Mouse (Mus musculus) yolk sac, embryonic 10.5 days (tissue): ENCODE measurements around the gene Hspb3.
A peak's percentile ranks its signal among the peaks of the same experiment; 100 is the strongest.

Source experiments
- DNase-seq: peaks from one replicate; pipeline ENCODE4 v3.0.0-alpha.2; 2017; ENCODE audit warnings: low spot score

The Hspb3 gene

DNA sequence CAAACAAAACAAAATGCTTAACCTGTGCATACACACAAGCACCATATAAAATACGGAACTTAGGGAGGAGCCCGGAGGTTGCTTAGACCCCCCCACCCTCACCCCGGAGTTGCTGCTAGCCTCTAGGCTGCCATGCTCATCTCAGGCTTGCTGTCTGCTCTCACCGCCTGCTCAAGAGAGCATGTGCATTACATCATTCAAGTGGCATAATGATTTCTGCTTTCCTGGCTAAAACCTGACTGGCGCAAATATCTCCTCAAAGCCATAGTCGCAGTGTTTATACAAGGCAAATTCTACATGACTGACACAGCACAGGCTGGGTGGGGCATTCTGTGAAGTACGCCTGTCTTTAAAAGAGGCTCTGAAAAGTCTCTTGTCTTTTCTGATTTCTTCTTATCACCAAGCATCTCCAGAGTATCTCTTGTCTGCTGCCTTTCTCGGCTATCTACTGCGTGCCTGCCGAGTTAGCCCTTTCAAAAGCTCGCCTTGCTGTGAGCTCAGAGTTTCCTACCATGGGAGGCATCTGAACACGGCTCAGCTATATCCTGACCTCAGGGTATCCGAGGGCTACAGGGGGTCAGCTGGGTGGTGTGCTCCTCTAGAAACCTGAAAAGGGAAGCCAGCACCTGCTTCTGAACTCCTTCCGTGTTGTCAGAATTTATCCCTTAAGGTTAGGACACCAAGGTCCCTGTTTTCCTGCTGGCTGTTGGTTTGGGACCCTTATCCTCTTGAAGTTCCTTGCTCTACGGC, 28.6 kb downstream of the Hspb3 start:
- DNase-seq = no peak

- no peak for DNase-seq
Measured at GRCm38 (mm10) chr13:113632506-113632905, 31.0 kb downstream of the Hspb3 start.

- DNase-seq = no peak
Measured at GRCm38 (mm10) chr13:113627601-113628000, 35.9 kb downstream of the Hspb3 start.

DNA sequence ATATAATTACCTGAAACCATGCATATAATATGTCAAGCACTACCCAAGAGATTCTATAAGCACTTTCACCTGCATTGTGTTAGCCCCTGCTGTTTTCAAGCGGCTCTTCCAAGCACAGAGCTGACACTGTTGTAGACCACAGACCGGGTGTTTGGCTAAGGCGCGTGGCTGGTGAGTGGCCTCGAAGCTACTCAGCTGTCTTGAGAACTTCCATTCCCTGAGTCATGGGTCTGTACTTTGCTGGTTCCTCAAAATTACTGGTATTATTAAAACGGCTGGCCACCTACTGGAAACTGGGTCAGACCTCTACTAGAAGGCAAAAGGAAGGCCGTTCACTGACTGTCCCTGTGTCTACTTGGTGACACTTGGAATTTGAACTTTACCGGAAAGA, 40.6 kb downstream of the Hspb3 start:
- DNase-seq = no peak

DNA sequence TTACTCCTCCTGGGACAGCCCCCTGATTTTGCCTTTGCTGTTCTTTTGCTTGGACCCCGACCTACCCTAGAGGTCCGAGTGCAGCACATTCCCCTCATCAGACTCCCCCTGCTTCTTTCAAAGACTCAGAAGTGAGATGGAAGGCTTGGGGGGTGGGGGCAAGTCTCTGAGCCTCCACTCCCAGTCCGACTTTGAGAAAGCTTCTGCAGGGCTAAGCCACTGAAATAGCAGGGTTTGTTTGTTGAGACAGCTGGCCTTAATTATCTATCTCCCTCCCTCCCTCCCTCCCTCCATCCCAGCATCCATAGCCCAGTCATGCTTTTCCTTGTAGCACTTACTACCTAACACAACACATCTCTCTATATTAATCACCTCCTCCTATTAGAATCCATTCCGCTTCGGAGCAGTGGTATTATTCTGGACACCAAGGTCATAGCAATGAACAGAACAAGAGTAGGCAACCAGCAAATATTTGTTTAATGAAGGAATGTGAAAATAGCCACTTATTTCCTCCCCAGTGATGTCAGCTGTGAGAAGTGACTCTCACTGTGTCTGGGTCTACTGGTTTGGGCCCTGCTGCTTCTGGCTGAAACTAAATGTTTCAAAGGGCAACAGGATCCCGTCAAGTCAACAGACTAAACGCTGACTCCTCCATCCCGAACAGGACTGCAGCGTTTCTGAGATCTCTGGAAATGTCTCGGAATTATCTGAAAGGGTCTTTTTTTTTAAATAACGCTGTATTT, 41.2 kb downstream of the Hspb3 start:
- DNase-seq = no peak

DNA sequence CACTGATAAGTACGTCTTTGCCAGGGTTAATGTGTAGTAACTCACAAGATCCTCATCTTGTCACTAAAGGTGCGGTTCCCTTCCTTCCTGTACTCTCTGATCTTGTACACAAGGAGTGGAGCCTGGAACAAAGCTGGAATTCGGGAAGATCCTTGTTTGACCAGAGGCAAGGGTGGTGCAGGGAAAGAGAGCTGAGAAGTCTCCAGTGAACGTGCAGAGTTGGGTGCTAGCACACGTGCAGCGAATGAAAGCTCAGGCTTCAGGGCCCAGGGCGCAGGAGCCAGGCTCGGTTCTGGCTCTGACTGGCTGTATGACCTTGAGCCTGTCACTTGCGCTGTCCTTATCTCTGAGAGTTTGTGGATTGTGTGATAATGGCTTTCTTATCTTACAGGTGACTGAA, 44.5 kb downstream of the Hspb3 start:
- no peak for DNase-seq

- peak; percentile 92 for DNase-seq
Measured at GRCm38 (mm10) chr13:113617891-113618823, 45.3 kb downstream of the Hspb3 start, which contains the start of gene Snx18. TSS of gene Snx18 (minus strand) at chr13:113618564.

DNA sequence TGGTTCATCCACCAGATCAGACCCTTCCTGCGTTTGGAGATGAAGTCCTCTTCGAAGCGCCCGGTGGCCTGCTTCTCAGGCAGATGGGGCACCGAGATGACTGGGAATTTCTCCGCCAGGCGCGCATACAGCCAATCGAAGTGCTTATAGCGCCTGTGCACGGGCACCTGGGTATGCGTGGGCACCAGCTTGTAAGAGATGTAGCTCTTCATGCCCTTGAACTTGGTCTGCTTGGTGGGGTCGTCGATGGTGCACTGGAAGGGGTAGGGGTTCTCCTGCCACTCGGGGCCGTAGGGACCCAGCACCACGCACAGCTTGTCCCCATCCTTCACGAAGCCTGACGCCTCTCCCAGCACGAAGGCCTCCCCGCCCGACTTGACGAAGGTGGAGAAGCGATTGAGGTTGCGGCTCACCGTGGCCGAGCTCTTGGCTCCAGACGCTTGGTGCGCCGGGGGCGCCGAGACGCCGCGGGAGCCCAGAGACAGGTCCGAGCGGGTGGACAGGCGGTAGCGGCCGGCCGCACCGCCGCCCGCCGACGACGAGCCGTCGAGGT, 46.1 kb downstream of the Hspb3 start:
- DNase-seq = no peak

- no peak for DNase-seq
Measured at GRCm38 (mm10) chr13:113616751-113617337, 46.6 kb downstream of the Hspb3 start.

DNA sequence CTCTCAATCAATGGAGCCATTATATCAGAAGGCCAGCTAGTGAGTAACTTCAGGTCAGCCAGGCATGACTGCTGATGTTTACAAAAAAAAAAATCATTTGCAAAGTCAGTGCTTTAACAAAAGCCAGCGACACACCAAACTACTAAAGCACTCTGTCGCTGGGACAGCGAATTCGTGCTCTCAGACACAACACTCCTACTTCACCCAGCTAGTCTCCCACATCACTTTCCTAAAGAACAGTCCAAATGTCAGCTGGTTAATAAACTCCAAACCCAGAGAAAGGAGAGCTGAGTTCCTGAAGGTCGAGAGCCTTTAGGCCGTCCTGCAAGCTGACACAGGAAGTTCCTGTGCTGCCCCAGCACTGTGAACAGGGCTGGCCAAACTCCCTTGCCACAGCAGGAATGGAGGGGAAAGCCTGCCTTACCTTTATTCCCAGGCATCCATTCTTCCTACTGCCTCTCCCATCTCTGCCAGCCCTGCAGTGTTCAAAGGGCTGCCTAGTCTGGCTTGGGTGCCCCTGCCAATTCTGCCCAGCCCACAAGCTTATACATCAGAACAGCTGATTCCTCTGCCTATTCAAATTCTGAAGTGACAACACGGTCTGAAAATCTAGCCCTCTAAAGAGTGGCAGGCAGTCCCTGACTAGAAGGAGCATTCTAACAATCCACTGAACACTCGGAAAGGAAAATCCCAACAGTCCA, 47.4 kb downstream of the Hspb3 start:
- no peak for DNase-seq

DNA sequence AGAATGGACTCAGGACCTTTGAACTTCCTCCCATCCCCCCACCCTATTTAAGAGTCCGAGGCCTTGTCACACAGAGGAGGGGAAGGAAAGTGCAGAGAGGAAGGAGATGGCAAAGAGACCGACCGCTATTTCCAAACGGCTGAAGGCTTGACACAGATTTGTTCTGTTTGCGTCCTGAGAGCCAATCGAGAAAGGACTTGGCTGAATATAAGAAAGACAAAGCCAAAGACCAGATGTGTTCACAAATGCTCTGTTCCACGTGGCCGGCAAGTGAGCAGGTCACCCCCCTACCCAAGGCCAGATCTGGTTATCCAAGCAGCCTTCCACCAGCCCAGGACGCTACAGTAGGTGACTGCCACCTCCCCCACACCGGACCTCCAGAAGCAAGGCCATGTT, 47.9 kb downstream of the Hspb3 start:
- peak; percentile 83 for DNase-seq

- DNase-seq = peak; percentile 86
Measured at GRCm38 (mm10) chr13:113614635-113615545, 48.6 kb downstream of the Hspb3 start.

GRCm38 (mm10) chr13:113613882-113614281, 49.6 kb downstream of the Hspb3 start:
- DNase-seq = no peak

GRCm38 (mm10) chr13:113613341-113613740, 50.1 kb downstream of the Hspb3 start:
- no peak for DNase-seq
